Mouse (Mus musculus) subcutaneous adipose tissue, adult 2 months (tissue): ENCODE measurements around the gene Selenoh. TPM values are rescaled to one million over a fixed set of nuclear protein-coding genes. Genes with fewer than 3 reads are reported as not detected.

Source experiments
- polyA plus RNA-seq: library from polyadenylated mRNA; depleted of rRNA; stranded (reverse); fragments of >200 nt; gene quantifications from 2 replicates; pipeline ENCODE4 v1.2.3, GENCODE M21; 2012; ENCODE audit warnings: low replicate concordance; rRNA removed

Selenoh gene
- polyA plus RNA-seq, result 32.7 and 68.5 TPM in 2 replicates

GRCm38 (mm10) chr2:84670569-84670933 is at the start of gene Selenoh:
Selenoh (minus strand) TSS chr2:84670770.

GRCm38 (mm10) chr2:84714811-84715561 is 44.4 kb upstream of the Selenoh start, which contains the start of gene Zdhhc5:
Zdhhc5 (minus strand) TSS chr2:84715180.

GRCm38 (mm10) chr2:84679016-84679415 is 8.4 kb upstream of the Selenoh start, which contains the start of gene Tmx2:
Tmx2 (minus strand) TSS chr2:84679140.

DNA sequence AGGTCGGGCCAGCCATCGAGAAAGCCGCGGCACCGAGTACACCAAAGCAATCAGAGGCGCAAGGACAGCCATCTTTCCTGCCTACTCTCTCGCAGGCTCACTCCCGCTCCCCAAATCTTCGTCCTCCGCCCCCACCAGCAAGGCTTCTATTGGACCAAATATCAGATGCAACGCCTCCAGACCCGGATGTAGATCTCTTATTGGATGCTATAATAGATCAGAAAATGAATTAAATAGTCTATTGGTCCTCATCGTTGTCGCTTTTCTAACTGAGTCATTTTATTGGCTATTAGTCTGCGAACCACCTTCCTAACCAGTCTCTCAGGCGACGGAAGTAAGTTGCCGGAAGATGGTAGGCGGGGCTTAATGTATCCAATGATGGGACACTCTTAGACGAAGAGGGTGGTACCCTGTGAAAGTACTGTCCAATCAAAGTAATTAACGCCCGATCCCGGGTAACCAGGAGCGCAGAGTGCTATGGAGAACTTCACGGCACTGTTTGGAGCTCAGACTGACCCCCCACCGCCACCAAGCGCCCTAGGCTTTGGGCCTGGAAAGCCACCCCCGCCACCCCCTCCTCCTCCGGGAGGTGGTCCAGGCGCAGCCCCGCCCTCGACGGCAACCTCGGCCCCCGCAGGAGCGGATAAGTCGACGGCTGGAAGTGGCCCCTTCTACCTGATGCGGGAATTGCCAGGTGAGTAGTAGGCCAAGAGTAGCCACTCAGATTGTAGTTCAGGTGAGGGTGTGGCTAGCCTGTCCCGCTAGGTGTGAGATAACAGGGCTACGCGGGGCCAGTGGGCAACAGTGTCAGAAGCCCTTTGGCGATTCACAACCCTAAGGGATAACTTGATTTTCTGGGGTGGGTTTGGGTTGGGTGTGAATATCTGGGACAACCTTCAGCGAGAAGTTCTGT is 7.7 kb upstream of the Selenoh start, which contains the start of the genes Gm28635 and Med19:
TSS of gene Gm28635 (minus strand) at position 74 of the 913 bp plus-strand sequence.
TSS of gene Med19 (plus strand) at position 435 of the 913 bp plus-strand sequence.

DNA sequence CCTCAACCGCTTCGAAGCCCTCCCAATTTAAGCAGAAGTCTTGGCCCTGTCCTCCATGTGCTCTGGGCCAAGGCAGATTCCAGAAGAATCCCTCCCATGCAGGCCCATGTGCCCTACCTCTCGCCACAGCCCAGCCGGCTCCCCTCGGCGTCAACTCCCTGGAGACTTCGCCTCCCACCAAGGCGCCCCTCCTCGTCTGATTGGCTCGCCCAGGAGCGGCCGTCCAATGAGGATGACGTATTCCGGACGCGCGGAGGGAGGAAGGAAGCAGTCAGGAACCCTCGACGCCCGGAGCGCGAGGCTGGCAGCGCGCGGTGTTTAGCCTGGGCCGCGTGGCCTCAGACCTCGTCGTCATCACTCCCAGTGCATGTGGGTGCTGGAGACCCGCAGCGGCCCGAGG is 11.8 kb downstream of the Selenoh start, which contains the start of gene Btbd18:
TSS of gene Btbd18 (plus strand) at position 274 of the 400 bp plus-strand sequence.

DNA sequence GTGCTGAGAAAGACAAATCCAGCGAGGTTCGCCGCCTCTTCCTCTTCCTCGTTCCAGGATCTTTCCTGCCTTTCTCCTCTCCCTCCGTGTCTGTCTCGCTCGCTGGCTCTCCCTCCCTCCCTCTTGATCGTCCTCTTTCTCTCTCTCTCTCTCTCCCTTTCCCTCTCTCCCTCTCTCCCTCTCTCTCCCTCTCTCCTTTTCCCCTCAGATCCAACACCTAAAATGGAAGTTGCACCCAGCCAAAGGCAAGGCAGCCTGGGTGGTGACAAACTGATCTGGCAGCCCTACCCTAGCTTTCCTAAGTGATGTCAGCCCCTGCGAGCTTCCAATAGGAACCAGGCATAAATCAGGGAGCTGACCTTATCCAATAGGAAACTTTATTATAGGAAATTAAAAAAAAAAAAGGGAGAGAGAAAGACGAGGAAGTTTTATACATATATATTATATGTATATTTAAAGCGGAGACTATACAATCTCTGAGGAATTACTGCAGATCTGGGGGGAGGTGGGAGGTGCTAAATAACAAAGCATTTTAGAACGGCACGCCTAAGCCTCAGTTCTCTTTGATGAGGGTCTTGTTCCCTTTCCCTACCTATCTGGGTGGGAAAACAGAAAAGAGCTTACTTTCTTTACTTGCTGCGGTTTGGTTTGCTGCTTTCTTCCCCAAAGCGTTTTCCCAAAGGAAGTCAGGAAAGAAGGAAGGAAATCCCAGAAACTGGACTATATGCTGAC is 19.9 kb downstream of the Selenoh start, which contains the start of gene Ctnnd1:
TSS of gene Ctnnd1 (minus strand) at position 302 of the 732 bp plus-strand sequence.

Other genes starting within 250 kb of the Selenoh start
- gene Calcrl, start 245.4 kb downstream of the Selenoh start, polyA plus RNA-seq, result 9.6 and 13.8 TPM in 2 replicates
- gene Tfpi, start 194.0 kb downstream of the Selenoh start, polyA plus RNA-seq, result 8.7 and 21.1 TPM in 2 replicates
- 48.1 and 70.2 TPM in 2 replicates for gene Ctnnd1, start 20.0 kb downstream of the Selenoh start, polyA plus RNA-seq
- not detected in 2 replicates for gene Btbd18, start 11.7 kb downstream of the Selenoh start, polyA plus RNA-seq
- not detected in 2 replicates for gene Gm28635, start 7.3 kb upstream of the Selenoh start, polyA plus RNA-seq
- 9.4 and 10.1 TPM in 2 replicates for gene Med19, start 7.6 kb upstream of the Selenoh start, polyA plus RNA-seq
- 98.4 and 120 TPM in 2 replicates for gene Tmx2, start 8.4 kb upstream of the Selenoh start, polyA plus RNA-seq
- gene Zdhhc5, start 44.4 kb upstream of the Selenoh start, polyA plus RNA-seq, result 45.2 and 59.9 TPM in 2 replicates
- 8.0 and 15.5 TPM in 2 replicates for gene Clp1, start 56.6 kb upstream of the Selenoh start, polyA plus RNA-seq
- 5.2 and 20.0 TPM in 2 replicates for gene Ypel4, start 63.3 kb upstream of the Selenoh start, polyA plus RNA-seq
- 2.5 and 6.6 TPM in 2 replicates for gene Gm19426, start 72.9 kb upstream of the Selenoh start, polyA plus RNA-seq
- gene Serping1, start 104.7 kb upstream of the Selenoh start, polyA plus RNA-seq, result 771 and 792 TPM in 2 replicates
- 43.8 and 67.0 TPM in 2 replicates for gene Ube2l6, start 128.1 kb upstream of the Selenoh start, polyA plus RNA-seq
- gene Smtnl1, start 151.9 kb upstream of the Selenoh start, polyA plus RNA-seq, result not detected in 2 replicates
- 62.2 and 63.0 TPM in 2 replicates for gene Timm10, start 156.2 kb upstream of the Selenoh start, polyA plus RNA-seq
- 39.0 and 41.0 TPM in 2 replicates for gene Slc43a1, start 168.1 kb upstream of the Selenoh start, polyA plus RNA-seq
- 9.8 and 12.4 TPM in 2 replicates for gene Rtn4rl2, start 215.9 kb upstream of the Selenoh start, polyA plus RNA-seq